Mouse (Mus musculus) myocyte (in vitro differentiated cells): ENCODE measurements around the gene Myh2.

Source experiments
- E2F4 ChIP-seq: IDR thresholded peaks from one replicate; pipeline ENCODE4 v1.6.1; 2011; ENCODE audit warnings: mild to moderate bottlenecking, control low read depth, moderate library complexity; ENCODE audit not compliant: insufficient read depth
- MAX ChIP-seq: IDR thresholded peaks from one replicate; pipeline ENCODE4 v1.6.1; 2011; ENCODE audit warnings: low read depth, mild to moderate bottlenecking, control low read depth
- MYOD1 ChIP-seq, 3 experiments: IDR thresholded peaks; one replicate each; pipeline ENCODE4 v1.6.1; 2011; ENCODE audit warnings: control low read depth in 2 of 3, low read depth in 2 of 3, mild to moderate bottlenecking in 2 of 3, moderate library complexity in 1 of 3; ENCODE audit not compliant: insufficient read length in 2 of 3, control insufficient read depth in 1 of 3
- MYOG ChIP-seq, 3 experiments: IDR thresholded peaks; one replicate each; pipeline ENCODE4 v1.6.1; 2011; ENCODE audit warnings: control low read depth in 2 of 3, low read depth in 2 of 3, mild to moderate bottlenecking in 2 of 3; ENCODE audit not compliant: insufficient read length in 2 of 3, control insufficient read depth in 1 of 3, insufficient read depth in 1 of 3
- POLR2A ChIP-seq: IDR thresholded peaks from one replicate; pipeline ENCODE4 v1.6.1; 2011; ENCODE audit warnings: low read depth, mild to moderate bottlenecking, control low read depth, moderate library complexity; ENCODE audit not compliant: insufficient read length
- SRF ChIP-seq: IDR thresholded peaks from one replicate; pipeline ENCODE4 v1.6.1; 2011; ENCODE audit warnings: low read depth; ENCODE audit not compliant: control insufficient read depth, insufficient read length
- TCF12 ChIP-seq: IDR thresholded peaks from one replicate; pipeline ENCODE4 v1.6.1; 2011; ENCODE audit warnings: mild to moderate bottlenecking, control low read depth; ENCODE audit not compliant: poor library complexity, insufficient read depth, severe bottlenecking

- TF ChIP-seq MAX (no peak), POLR2A (no peak), SRF (no peak), TCF12 (no peak), MYOG (IDR thresholded peaks at IDR 0.05; ENCODE audit: control insufficient read depth in 1 of 3, insufficient read depth in 1 of 3, insufficient read length in 2 of 3, low read depth in 2 of 3) (no peak), E2F4 (no peak), MYOD1 (IDR thresholded peaks at IDR 0.05; ENCODE audit: control insufficient read depth in 1 of 3, insufficient read length in 2 of 3, low read depth in 2 of 3) (no peak)
Measured at GRCm38 (mm10) chr11:67204766-67205165, 33.9 kb downstream of the Myh2 start.
